Mouse (Mus musculus): ENCODE results near the gene Diras1.
"Not testable (repeated sequence)": the region's sequence is repeated elsewhere in the genome, so short reads cannot be mapped to it uniquely, and the experiment has no call there.

Gene Diras1

GRCm38 (mm10) chr10:80998021-80998420 lies 27.4 kb downstream of the Diras1 start:
- no peak for DNase-seq (ENCODE audit: low spot score)

GRCm38 (mm10) chr10:80997332-80997731 lies 28.1 kb downstream of the Diras1 start:
- no peak for DNase-seq (ENCODE audit: low spot score)

- DNase-seq (ENCODE audit: low spot score) = no peak
Measured at GRCm38 (mm10) chr10:80996501-80996900, 29.0 kb downstream of the Diras1 start.

- peak; percentile 62 for DNase-seq (ENCODE audit: low spot score)
Measured at GRCm38 (mm10) chr10:80995091-80995632, 30.3 kb downstream of the Diras1 start.

- no peak for DNase-seq (ENCODE audit: low spot score)
Measured at GRCm38 (mm10) chr10:80994621-80995020, 30.8 kb downstream of the Diras1 start.

- DNase-seq (ENCODE audit: low spot score) = no peak
Measured at GRCm38 (mm10) chr10:80993276-80993675, 32.2 kb downstream of the Diras1 start.

- DNase-seq (ENCODE audit: low spot score) = no peak
Measured at GRCm38 (mm10) chr10:80991945-80992344, 33.5 kb downstream of the Diras1 start.

- no peak for DNase-seq (ENCODE audit: low spot score)
Measured at GRCm38 (mm10) chr10:80991007-80991406, 34.5 kb downstream of the Diras1 start.

GRCm38 (mm10) chr10:80990406-80990805 lies 35.1 kb downstream of the Diras1 start:
- no peak for DNase-seq (ENCODE audit: low spot score)

- DNase-seq (ENCODE audit: low spot score) = not testable (repeated sequence)
Measured at GRCm38 (mm10) chr10:80989854-80990253, 35.6 kb downstream of the Diras1 start.

GRCm38 (mm10) chr10:80989446-80989845 lies 36.0 kb downstream of the Diras1 start:
- no peak for DNase-seq (ENCODE audit: low spot score)

GRCm38 (mm10) chr10:80987709-80988441 lies 37.6 kb downstream of the Diras1 start:
- DNase-seq (ENCODE audit: low spot score) = peak; percentile 80

GRCm38 (mm10) chr10:80986754-80987153 lies 38.7 kb downstream of the Diras1 start:
- no peak for DNase-seq (ENCODE audit: low spot score)

GRCm38 (mm10) chr10:80985970-80986701 lies 39.3 kb downstream of the Diras1 start:
- no peak for DNase-seq (ENCODE audit: low spot score)

GRCm38 (mm10) chr10:80985241-80985969 lies 40.1 kb downstream of the Diras1 start:
- DNase-seq (ENCODE audit: low spot score) = no peak

- no peak for DNase-seq (ENCODE audit: low spot score)
Measured at GRCm38 (mm10) chr10:80984223-80984622, 41.2 kb downstream of the Diras1 start.

- no peak for DNase-seq (ENCODE audit: low spot score)
Measured at GRCm38 (mm10) chr10:80982381-80982780, 43.1 kb downstream of the Diras1 start.

GRCm38 (mm10) chr10:80981564-80982112 lies 43.8 kb downstream of the Diras1 start:
- peak; percentile 3 for DNase-seq (ENCODE audit: low spot score)

- peak; percentile 77 for DNase-seq (ENCODE audit: low spot score)
Measured at GRCm38 (mm10) chr10:80975478-80975877, 50.0 kb downstream of the Diras1 start.

- DNase-seq (ENCODE audit: low spot score) = no peak
Measured at GRCm38 (mm10) chr10:80973722-80974121, 51.7 kb downstream of the Diras1 start.

GRCm38 (mm10) chr10:80972071-80972987 lies 53.1 kb downstream of the Diras1 start:
- no peak for DNase-seq (ENCODE audit: low spot score)
